Mouse (Mus musculus) heart, adult 2 months (tissue): ENCODE measurements around the gene Ggt1. TPM values are rescaled to one million over a fixed set of nuclear protein-coding genes. Genes with fewer than 3 reads are reported as not detected.
"Not testable (repeated sequence)": the region's sequence is repeated elsewhere in the genome, so short reads cannot be mapped to it uniquely, and the experiment has no call there.

Experiments
- DNase-seq, 2 experiments: peaks; one replicate each; pipeline ENCODE4 v3.0.0; 2021
- H3K27ac ChIP-seq: fragments of 200-600 bp; 2 replicates; pipeline ENCODE4 v1.8.1; 2022
- H3K27me3 ChIP-seq: fragments of 200-500 bp; 2 replicates; pipeline ENCODE4 v1.6.1; 2012; ENCODE audit warnings: mild to moderate bottlenecking, low read length, inconsistent platforms, mixed read lengths; ENCODE audit not compliant: control insufficient read depth, insufficient read depth
- H3K36me3 ChIP-seq: fragments of 200-500 bp; 2 replicates; pipeline ENCODE4 v1.6.1; 2012; ENCODE audit warnings: low read length, inconsistent platforms; ENCODE audit not compliant: control insufficient read depth, insufficient read depth
- H3K4me1 ChIP-seq: fragments of 200-500 bp; 2 replicates; pipeline ENCODE4 v1.6.1; 2011; ENCODE audit warnings: low read length; ENCODE audit not compliant: control insufficient read depth, insufficient read depth
- H3K4me3 ChIP-seq: fragments of 200-600 bp; 2 replicates; pipeline ENCODE4 v1.8.1; 2022
- H3K79me2 ChIP-seq: fragments of 200-500 bp; replicated peaks from 2 replicates; pipeline ENCODE4 v1.6.1; 2012; ENCODE audit warnings: mild to moderate bottlenecking, inconsistent platforms, low read length, moderate library complexity, mixed read lengths; ENCODE audit not compliant: control insufficient read depth, insufficient read depth
- H3K9ac ChIP-seq: fragments of 200-500 bp; 2 replicates; pipeline ENCODE4 v1.6.1; 2012; ENCODE audit warnings: low read depth, mild to moderate bottlenecking, control low read depth, inconsistent platforms, low read length, mixed read lengths
- CTCF ChIP-seq: fragments of 200-600 bp; IDR thresholded peaks from 2 replicates; pipeline ENCODE4 v1.8.1; 2022; ENCODE audit warnings: antibody characterized with exemption, mild to moderate bottlenecking, moderate library complexity
- EP300 ChIP-seq: fragments of 200-500 bp; IDR thresholded peaks from 2 replicates; pipeline ENCODE4 v1.6.1; 2011; ENCODE audit warnings: low read depth, low read length, control low read depth; ENCODE audit not compliant: insufficient read depth
- POLR2A ChIP-seq: fragments of 200-500 bp; IDR thresholded peaks from 2 replicates; pipeline ENCODE4 v1.6.1; 2011; ENCODE audit warnings: mild to moderate bottlenecking, low read depth, low read length, control low read depth; ENCODE audit not compliant: insufficient read depth
- WGBS: fragments of 180-500 bp; shearing (Covaris S2); methylation state at CpG from one replicate; pipeline ENCODE4 v1.1.7; 2018; 5-methylcytosine and 5-hydroxymethylcytosine counted together
- intact Hi-C: fragments of 180-260 bp; cut with DNase I; formaldehyde crosslinking; loops from one replicate; pipeline ENCODE4 v1.15.1; 2025
- polyA plus RNA-seq: library from polyadenylated mRNA; depleted of rRNA; stranded (reverse); fragments of >200 nt; gene quantifications from 2 replicates; pipeline ENCODE4 v1.2.3, GENCODE M21; 2012
- total RNA-seq, 2 experiments: library from RNA; stranded (reverse); gene quantifications; 2 replicates each; pipeline ENCODE4 v1.2.3; 2021

Gene Ggt1
- total and polyA plus RNA-seq, 3 experiments: 0.31 TPM; not detected in 2

GRCm38 (mm10) chr10:75564687-75565265, 3.4 kb downstream of the Ggt1 start:
- TF ChIP-seq EP300 (no peak), CTCF (no peak), POLR2A (no peak)
- Histone ChIP-seq H3K27me3 (peaks cover 3% of the 10 kb centered on the region; the same call in 1 of the 2 replicates), H3K36me3 (no peaks in the 10 kb centered on the region), H3K4me1 (peaks cover 3% of the 10 kb centered on the region; the same call in 1 of the 2 replicates), H3K4me3 (no peak overlapping the region), H3K9ac (no peak overlapping the region), H3K79me2 (no peaks in the 10 kb centered on the region), H3K27ac (no peak overlapping the region)
- WGBS: 85% methylated on average over 12 of the region's 12 CpGs
- intact Hi-C loops: no loop called here
- no peak for DNase-seq

- TF ChIP-seq CTCF: no peak
- no peak for TF ChIP-seq EP300
- TF ChIP-seq POLR2A: no peak
- Histone ChIP-seq H3K36me3 (no peaks in the 10 kb centered on the region), H3K27me3 (no peaks in the 10 kb centered on the region), H3K4me1 (peaks cover under 1% of the 10 kb centered on the region; the same call in 1 of the 2 replicates), H3K79me2 (no peaks in the 10 kb centered on the region; the same call in 1 of the 2 replicates), H3K27ac (no peak overlapping the region), H3K9ac (no peak overlapping the region), H3K4me3 (no peak overlapping the region)
- WGBS: 49% methylated on average over 6 of the region's 6 CpGs
- DNase-seq: peak in 1 of 2 experiments; percentile 35
- intact Hi-C loops: no loop called here
Observed at GRCm38 (mm10) chr10:75565436-75565835, 4.0 kb downstream of the Ggt1 start.

GRCm38 (mm10) chr10:75565906-75566305, 4.5 kb downstream of the Ggt1 start:
- intact Hi-C loops: no loop called here
- Histone ChIP-seq H3K27me3 (no peaks in the 10 kb centered on the region), H3K9ac (no peak overlapping the region), H3K4me3 (no peak overlapping the region), H3K27ac (no peak overlapping the region), H3K36me3 (no peaks in the 10 kb centered on the region), H3K79me2 (no peaks in the 10 kb centered on the region; the same call in 1 of the 2 replicates), H3K4me1 (no peaks in the 10 kb centered on the region)
- DNase-seq: no peak
- no peak for TF ChIP-seq EP300
- no peak for TF ChIP-seq CTCF
- TF ChIP-seq POLR2A: no peak
- WGBS: 79% methylated on average over 7 of the region's 7 CpGs

GRCm38 (mm10) chr10:75566321-75566720, 4.9 kb downstream of the Ggt1 start:
- 86% methylated on average over 5 of the region's 5 CpGs for WGBS

GRCm38 (mm10) chr10:75566765-75567164, 5.4 kb downstream of the Ggt1 start:
- DNase-seq, H3K79me2 ChIP-seq, H3K9ac ChIP-seq, H3K36me3 ChIP-seq, H3K4me1 ChIP-seq, intact Hi-C loops, H3K27ac ChIP-seq, H3K27me3 ChIP-seq, H3K4me3 ChIP-seq: not testable (repeated sequence)
- WGBS: 90% methylated on average over 2 of the region's 2 CpGs

More at GRCm38 (mm10) chr10:75566321-75566720, 4.9 kb downstream of the Ggt1 start:
- Histone ChIP-seq H3K27ac (no peak overlapping the region), H3K9ac (no peak overlapping the region), H3K27me3 (no peaks in the 10 kb centered on the region), H3K36me3 (no peaks in the 10 kb centered on the region), H3K79me2 (no peaks in the 10 kb centered on the region; the same call in 1 of the 2 replicates), H3K4me3 (no peak overlapping the region), H3K4me1 (no peaks in the 10 kb centered on the region)
- intact Hi-C loops: no loop called here
- TF ChIP-seq POLR2A: no peak
- no peak for TF ChIP-seq CTCF
- no peak for TF ChIP-seq EP300
- no peak for DNase-seq

GRCm38 (mm10) chr10:75568029-75568428, 6.6 kb downstream of the Ggt1 start:
- no peak overlapping the region for H3K4me3 ChIP-seq
- DNase-seq: no peak
- WGBS: 33% methylated on average over 5 of the region's 5 CpGs

More at GRCm38 (mm10) chr10:75568029-75568428, 6.6 kb downstream of the Ggt1 start:
- H3K36me3 ChIP-seq: no peaks in the 10 kb centered on the region
- TF ChIP-seq CTCF: no peak
- no peak for TF ChIP-seq EP300
- TF ChIP-seq POLR2A: no peak
- intact Hi-C loops: no loop called here
- H3K27ac ChIP-seq: no peak overlapping the region
- no peaks in the 10 kb centered on the region; the same call in 1 of the 2 replicates for H3K79me2 ChIP-seq
- no peaks in the 10 kb centered on the region for H3K27me3 ChIP-seq
- no peaks in the 10 kb centered on the region for H3K4me1 ChIP-seq
- no peak overlapping the region for H3K9ac ChIP-seq
